Mouse (Mus musculus) kidney, postnatal 25 days (tissue): ENCODE measurements around the gene Nudt16l1.
A peak's percentile ranks its signal among the peaks of the same experiment; 100 is the strongest.

Experiments
- DNase-seq, 2 experiments: peaks; one replicate each; pipeline ENCODE4 v3.0.0; 2021; ENCODE audit warnings: mixed read lengths in 2 of 2

Gene Nudt16l1

DNA sequence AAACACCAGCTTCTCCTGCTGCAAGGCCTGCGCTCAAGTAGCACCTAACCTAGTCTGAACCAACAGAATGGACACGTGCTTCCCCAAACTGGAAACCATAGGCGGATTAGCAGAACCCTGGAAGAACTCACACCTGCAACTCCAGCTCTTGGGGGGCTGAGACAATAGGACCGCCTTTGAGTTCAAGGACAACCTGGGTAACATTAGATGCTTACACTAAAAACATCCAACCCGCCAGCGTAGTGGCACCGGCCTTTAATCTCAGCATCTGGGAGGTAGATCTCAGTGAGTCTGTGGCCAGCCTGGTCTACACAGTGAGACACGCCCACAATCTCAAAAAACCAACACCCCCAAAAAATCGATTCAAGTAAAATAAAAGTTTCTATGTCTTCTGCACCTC, 24.8 kb downstream of the Nudt16l1 start:
- DNase-seq, result peak in 1 of 2 experiments; percentile 27

DNA sequence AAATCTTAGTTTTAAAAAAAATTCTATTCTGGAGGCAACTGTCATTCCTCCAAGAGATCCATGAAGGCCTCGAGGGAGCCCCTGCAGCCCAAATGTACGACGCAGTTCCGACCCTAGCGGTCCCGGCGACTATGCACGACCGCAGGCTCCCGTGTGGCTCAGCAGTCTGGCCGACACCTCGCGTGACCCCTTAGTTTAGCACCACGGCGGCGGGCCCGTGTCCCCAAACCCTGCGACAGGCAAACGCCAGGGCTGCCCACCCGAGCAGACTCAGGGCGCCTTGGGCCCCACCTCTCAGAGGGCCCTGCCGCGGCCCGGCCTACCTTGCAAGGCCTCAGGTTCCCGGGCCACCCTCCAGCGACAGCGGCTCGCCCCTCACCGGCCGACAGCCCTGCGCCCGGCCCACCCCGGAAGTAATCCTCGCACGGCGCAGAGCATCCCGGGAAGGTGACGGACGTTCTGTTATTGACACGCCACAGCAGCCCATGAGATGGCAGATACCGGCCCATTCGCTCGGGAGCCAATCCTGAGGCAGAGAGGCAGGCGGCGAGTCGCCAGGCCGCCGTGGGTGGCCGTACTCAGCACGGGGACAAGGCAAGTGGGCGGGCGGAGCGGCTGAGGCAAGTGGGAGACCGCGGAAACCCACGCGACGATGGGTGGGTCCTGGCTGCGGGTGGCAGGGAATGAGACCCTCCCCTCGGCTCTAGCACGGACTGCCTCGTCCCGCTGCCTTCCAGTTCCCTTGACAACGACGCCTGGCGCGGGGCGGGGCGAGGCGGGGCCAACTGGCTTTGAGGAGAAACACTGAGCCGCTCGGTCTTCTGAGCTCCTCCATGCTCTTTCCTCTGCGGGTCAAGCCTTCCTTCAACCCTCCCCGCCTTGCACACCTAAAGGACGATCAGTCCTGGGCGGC, 25.5 kb downstream of the Nudt16l1 start, which contains the start of gene Anks3:
TSS of gene Anks3 (minus strand) at position 409 of the 913 bp plus-strand sequence.
- peak; percentile 97 to 100 for DNase-seq

DNA sequence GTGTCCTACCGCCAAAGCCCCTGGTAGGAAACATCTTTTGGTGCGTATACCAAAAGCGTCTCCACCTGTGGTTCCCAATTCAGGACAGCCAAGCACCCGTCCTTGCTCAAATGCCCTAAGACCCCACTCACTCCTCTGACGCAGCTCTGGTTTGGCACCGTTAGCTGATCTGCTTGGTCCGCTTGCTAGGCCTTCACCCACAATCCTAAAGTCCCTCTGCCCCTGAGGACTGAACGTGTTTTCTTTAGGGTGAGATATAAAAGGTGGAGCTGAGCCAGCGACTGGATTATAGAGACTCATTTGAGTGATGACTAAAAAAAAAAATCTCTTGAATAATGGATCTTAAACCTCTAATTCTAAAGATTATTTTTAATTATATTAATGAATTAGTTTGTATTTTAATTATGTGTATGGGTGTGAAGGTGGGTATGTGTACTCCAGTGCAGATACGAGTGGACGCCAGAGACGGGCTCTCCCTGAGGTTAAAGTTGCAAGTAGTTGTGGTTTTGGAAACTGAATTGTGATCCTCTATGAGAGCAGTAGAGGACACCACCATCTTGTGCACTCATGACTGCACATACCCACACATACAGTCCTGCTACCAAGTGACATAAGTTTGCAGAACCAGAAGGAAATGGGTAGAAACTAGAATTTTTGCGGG, 26.3 kb downstream of the Nudt16l1 start:
- DNase-seq, result peak in 1 of 2 experiments; percentile 26

DNA sequence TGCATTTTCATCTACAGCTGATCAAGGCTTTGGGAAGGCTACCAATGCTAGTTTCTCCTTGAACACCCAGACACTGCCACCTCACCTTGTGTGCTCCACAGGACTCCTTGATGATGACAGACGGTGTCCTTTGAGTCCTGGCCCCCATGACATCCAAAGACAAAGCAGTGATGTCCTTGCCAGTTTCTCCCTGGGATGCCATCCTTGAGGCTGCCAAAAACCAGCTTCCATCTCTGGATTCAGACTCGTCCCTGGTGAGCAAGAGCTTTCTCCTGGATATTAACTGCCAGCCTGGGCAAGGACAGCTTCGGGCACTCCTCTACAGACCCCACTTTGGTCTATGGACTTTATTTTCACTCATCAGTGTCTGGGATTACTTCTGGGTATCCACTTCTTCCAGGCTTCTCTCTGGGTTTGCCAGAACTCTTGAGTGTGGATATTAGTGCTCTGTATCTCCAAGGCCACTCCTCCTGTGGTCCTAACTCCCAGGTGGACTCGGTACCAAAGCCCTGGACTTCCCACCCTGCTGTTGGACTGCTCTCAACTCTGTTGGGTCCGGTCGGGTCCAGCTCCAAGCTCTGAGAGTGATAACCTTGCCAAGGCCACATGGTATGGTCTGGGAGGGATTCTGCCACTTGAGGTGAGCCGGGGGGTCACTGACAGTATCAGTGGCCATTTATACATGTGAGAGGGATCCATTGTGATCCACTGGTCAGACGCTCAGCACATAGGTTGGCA, 27.0 kb downstream of the Nudt16l1 start:
- DNase-seq, result peak in 1 of 2 experiments; percentile 26

DNA sequence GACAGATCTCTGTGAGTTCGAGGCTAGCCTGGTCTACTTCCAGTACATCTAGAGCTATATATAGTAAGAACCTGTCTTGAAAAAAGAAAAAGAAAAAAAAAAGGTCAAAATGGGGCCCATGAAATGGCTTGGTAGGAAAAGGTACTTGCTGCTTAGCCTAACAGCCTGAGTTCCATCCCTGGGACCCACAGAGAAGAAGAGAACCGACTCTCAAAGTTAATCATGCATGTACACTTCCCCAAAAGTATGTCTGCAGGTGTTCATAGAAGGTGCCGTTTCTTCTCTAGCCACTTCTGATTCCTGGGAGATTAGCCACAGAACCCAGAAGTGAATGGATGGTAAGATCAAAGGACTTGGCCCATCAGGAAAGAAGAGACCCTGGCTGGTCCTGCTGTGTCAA, 29.9 kb downstream of the Nudt16l1 start:
- no peak for DNase-seq

DNA sequence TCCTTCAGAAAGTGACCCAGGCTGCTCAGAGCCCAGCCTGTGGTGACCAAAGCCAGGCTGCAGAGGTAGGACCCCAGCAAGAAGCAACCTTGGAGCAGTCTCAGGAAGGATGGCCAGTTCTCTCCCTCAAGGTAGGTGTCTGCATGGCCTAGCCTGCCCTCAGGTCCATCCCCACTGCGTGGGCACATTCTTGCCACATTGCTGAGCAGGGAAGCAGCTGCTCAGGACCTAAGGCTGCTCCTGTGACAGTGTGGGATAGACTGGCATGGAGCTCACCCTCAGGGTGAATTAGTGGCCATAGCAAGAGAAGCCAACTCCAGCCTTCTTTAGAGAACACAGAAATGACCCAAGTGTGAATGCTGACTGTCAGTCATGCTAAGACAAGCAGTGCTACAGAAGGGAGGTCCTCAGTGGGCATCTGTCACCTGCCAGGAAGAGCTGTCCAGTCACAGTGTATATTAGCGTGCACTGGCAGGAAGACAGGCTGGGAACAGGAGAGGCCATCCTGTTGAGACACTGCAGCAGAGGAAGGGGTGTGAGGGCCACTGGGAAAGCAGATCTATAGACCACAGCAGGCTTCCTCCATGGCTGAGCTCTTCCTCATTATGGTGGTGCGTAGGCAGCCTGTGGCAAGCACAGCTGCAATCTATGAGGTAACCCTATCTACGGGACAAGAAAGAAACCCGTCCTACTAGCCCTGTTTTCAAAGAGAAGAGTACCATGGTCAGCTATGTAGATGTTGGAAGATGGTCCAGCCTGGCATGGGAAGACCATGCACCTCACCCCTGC, 30.7 kb downstream of the Nudt16l1 start:
- DNase-seq, result no peak

DNA sequence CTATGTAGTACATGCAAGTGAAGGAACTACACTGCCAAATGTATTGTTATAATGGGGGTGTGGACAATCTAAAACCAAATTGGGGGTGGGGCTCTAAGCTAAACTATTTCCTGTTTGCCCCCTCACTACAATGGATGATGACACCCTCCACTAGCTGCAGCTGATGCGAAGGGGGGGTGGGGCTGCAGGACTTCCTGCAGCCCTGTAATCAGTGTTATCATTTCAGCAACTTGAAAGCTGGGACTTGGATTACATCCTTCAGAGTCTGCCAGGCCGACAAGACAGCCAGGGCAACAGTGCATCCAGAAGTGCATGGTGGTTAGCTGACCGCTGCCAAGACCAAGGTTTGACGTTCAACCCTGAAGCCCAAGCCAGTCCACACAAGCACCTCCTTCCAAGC, 33.1 kb downstream of the Nudt16l1 start:
- DNase-seq, result peak in 1 of 2 experiments; percentile 35

DNA sequence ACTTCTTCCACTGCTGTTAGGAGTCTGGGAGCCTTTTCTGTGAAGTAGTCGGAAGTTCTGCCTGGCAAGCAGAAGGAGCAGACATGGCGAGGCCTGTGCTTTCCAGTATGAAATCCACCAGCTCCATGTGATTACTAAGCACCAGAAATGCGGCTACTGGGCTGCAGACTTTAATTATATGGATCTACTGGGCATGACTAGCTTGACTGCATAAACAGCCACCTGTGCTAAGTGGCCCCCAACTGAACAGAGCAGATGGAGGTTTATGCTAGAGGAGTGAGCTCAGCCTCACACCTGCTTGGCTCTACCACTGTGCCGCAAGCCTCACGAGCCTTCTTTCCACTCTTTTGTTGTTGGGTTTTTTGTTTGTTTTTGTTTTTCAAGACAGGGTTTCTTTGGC, 36.0 kb downstream of the Nudt16l1 start:
- DNase-seq, result no peak

DNA sequence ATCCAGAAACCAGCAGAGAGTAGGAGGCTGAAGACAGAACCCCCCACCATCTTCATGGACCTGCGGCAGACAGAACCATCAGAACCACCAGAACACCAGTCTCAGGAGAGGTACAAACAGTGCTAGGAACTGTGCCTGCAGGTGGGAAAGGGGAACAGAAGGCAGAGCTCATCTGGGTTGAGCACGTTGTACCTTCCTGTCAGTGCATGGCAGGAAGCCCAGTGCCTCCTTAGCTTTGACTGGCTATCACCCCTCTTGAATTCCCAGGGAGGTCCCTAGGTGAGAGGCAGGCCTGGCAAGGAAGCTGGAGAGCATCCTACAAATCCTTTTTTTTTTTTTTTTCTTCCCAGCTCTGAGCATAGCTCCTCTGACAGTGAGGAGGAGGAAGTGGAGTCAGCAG, 37.6 kb downstream of the Nudt16l1 start:
- no peak for DNase-seq

DNA sequence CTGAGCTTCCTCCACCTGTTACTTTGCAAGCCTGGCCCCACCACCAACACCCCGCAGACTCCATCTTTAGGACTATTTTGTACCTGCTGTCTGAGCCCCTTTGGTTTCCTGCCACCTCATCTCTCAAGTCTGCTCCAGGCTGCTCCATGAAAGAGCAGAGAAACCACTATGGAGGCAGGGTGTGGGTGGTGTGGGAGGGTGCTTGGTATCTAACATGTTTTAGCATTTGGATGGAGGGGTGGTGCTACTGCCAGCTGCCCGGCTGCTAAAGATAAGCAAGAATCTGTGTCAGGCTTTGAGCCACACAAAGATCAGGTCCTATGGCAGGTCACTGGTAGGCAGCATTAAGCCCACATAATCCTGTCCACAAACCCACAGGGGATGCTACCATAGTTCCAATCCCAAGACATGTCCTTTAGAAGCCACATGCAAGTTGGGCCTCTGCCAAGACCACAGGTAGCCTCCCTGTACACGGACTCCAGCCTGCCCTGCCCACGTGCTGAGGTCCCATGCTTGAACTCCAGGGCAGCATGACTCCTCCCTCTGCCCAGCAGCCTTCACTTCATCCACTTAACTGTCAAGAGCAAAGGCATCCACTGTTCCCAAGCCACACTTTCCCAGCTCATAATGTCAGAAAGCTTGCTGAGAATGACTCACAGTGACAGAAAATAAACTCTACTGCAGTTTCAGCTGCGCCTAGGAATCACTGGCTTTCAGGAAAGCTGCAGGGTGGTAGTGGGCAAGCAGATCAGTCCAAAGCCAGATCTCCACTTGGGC, 39.9 kb downstream of the Nudt16l1 start:
- peak; percentile 49 to 81 for DNase-seq

DNA sequence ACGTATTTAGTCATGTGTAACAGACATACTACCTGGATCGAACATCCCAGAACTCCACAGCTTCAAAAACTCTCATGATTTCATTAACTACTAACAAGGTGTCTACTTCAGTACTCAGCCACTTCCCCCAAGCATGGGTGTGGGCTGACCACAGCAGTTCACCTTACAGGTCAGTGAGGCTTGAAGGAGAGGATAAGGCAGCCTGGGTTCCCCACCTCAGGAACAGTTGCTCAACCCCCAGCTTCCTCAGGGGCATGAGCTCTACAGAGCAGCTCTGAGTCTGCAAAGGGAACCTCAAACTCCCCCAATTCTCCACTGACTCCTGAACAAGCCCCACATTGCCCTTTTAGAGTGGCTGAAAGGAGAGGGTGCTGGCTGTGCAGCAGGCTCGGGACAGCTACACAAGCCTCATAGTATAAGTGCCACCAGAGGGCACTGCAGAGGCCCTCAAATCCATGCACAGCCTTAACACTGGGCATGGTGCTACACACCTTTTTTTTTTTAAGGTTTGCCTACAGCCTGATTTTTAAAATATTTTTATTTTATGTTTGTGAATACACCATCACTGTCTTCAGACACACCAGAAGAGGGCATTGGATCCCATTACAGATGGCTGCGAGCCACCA, 41.3 kb downstream of the Nudt16l1 start:
- DNase-seq, result peak; percentile 51 to 66

DNA sequence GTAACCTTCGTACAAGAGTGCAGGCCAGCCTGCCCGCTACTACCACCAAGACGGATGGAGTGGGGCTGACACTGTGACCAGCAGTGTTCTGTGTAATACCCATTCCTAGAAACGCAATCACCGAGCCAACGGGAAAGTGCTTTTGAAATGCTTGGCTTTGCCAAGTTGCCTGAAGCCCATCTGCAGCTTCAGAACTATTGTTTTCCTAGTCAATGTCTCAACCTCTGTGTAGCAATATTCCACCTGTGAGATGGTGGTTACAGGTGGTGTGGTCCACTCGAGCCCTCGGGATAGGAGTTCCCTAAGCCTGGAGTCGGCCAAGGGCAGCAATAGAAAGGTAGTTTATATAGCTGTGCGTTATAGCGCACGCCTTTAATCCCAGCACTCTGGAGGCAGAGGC, 46.2 kb downstream of the Nudt16l1 start:
- DNase-seq, result no peak
